Mouse (Mus musculus): Measurements from ENCODE around the gene Dnah11. TPM values are rescaled to one million over a fixed set of nuclear protein-coding genes. Genes with fewer than 3 reads are reported as not detected.
"Not testable (repeated sequence)": the region's sequence is repeated elsewhere in the genome, so short reads cannot be mapped to it uniquely, and the experiment has no call there.

Gene Dnah11
- total and polyA plus RNA-seq, 3 experiments: 0.11 to 0.77 TPM; not detected in 1

- H3K27ac ChIP-seq (ENCODE audit: control insufficient read depth, low read depth, low read length): no peak overlapping the region
- H3K9me3 ChIP-seq (replicated peaks; ENCODE audit: insufficient read depth, low read length): no peaks in the 10 kb centered on the region
- 0 out of 4 replicates have a peak, but pooled peaks cover 0 to 4% of the 10 kb centered on the region in 2 experiments for H3K4me1 ChIP-seq (ENCODE audit: control insufficient read depth in 1 of 2, insufficient read depth in 2 of 2, low read length in 2 of 2)
- H3K4me3 ChIP-seq (ENCODE audit: control insufficient read depth in 1 of 2, insufficient read depth in 1 of 2, low read depth in 2 of 2, low read length in 2 of 2): no peak overlapping the region
- no peak overlapping the region for H3K9ac ChIP-seq (ENCODE audit: control insufficient read depth, low read depth, low read length, poor library complexity, severe bottlenecking)
- no peak for TF ChIP-seq MEF2A (IDR thresholded peaks at IDR 0.05; ENCODE audit: extremely low read depth, insufficient replicate concordance, low read depth, low read length, poor library complexity, severe bottlenecking)
- TF ChIP-seq MAZ (IDR thresholded peaks at IDR 0.05; ENCODE audit: low read depth, low read length): no peak
- no peak for TF ChIP-seq BHLHE40 (IDR thresholded peaks at IDR 0.05; ENCODE audit: borderline replicate concordance, low read depth, low read length)
- no peak for TF ChIP-seq TAL1 (IDR thresholded peaks at IDR 0.05; ENCODE audit: low read length)
- no peak for TF ChIP-seq SIN3A (IDR thresholded peaks at IDR 0.05; ENCODE audit: low read length)
- no peak for TF ChIP-seq GABPA (IDR thresholded peaks at IDR 0.05; ENCODE audit: low read depth, low read length)
- TF ChIP-seq MAX (IDR thresholded peaks at IDR 0.05; ENCODE audit: low read length): no peak
- TF ChIP-seq MYC (IDR thresholded peaks at IDR 0.05; ENCODE audit: low read depth, low read length): no peak
- no peak for TF ChIP-seq MXI1 (IDR thresholded peaks at IDR 0.05; ENCODE audit: low read depth, low read length)
- TF ChIP-seq UBTF (IDR thresholded peaks at IDR 0.05; ENCODE audit: borderline replicate concordance, insufficient read depth, low read depth, low read length): no peak
- TF ChIP-seq NRF1 (IDR thresholded peaks at IDR 0.05; ENCODE audit: insufficient read depth, low read depth, low read length, poor library complexity, severe bottlenecking): no peak
- TF ChIP-seq POLR2AphosphoS2 (IDR thresholded peaks at IDR 0.05; ENCODE audit: low read length): no peak
- no peak for TF ChIP-seq CTCF (IDR thresholded peaks at IDR 0.05 in 2 of 3, conservative IDR thresholded peaks at IDR 0.05 in 1 of 3; ENCODE audit: control insufficient read depth in 1 of 3, insufficient read depth in 1 of 3, low read depth in 2 of 3, low read length in 3 of 3, poor library complexity in 1 of 3, severe bottlenecking in 1 of 3)
- TF ChIP-seq ZKSCAN1 (IDR thresholded peaks at IDR 0.05; ENCODE audit: low read depth, low read length): no peak
- TF ChIP-seq USF1 (IDR thresholded peaks at IDR 0.05; ENCODE audit: low read depth, low read length): no peak
- TF ChIP-seq ETS1 (IDR thresholded peaks at IDR 0.05; ENCODE audit: low read depth, low read length): no peak
- TF ChIP-seq TBP (IDR thresholded peaks at IDR 0.05; ENCODE audit: low read depth, low read length): no peak
- no peak for TF ChIP-seq ZMIZ1 (IDR thresholded peaks at IDR 0.05; ENCODE audit: low read depth, low read length)
- TF ChIP-seq KAT2A (conservative IDR thresholded peaks at IDR 0.05; ENCODE audit: low read depth, low read length): no peak
- H3K27me3 ChIP-seq (ENCODE audit: control insufficient read depth in 1 of 2, insufficient read depth in 2 of 2, low read length in 2 of 2): no peaks in the 10 kb centered on the region
- no peak for DNase-seq (ENCODE audit: low read depth, low spot score)
- H3K36me3 ChIP-seq (ENCODE audit: control insufficient read depth in 1 of 2, insufficient read depth in 2 of 2, low read length in 2 of 2): no peaks in the 10 kb centered on the region
- H3K79me2 ChIP-seq (ENCODE audit: control insufficient read depth, insufficient read depth, low read length, poor library complexity): no peaks in the 10 kb centered on the region
Measured at GRCm38 (mm10) chr12:117903671-117904070, 295.2 kb downstream of the Dnah11 start.

- H3K4me1 ChIP-seq (ENCODE audit: control insufficient read depth in 1 of 2, insufficient read depth in 2 of 2, low read length in 2 of 2); H3K27me3 ChIP-seq (ENCODE audit: control insufficient read depth in 1 of 2, insufficient read depth in 2 of 2, low read length in 2 of 2); H3K9ac ChIP-seq (ENCODE audit: control insufficient read depth, low read depth, low read length, poor library complexity, severe bottlenecking); H3K36me3 ChIP-seq (ENCODE audit: control insufficient read depth in 1 of 2, insufficient read depth in 2 of 2, low read length in 2 of 2); H3K4me3 ChIP-seq (ENCODE audit: control insufficient read depth in 1 of 2, insufficient read depth in 1 of 2, low read depth in 2 of 2, low read length in 2 of 2); H3K27ac ChIP-seq (ENCODE audit: control insufficient read depth, low read depth, low read length); H3K79me2 ChIP-seq (ENCODE audit: control insufficient read depth, insufficient read depth, low read length, poor library complexity); H3K9me3 ChIP-seq (replicated peaks; ENCODE audit: insufficient read depth, low read length); DNase-seq (ENCODE audit: low read depth, low spot score): not testable (repeated sequence)
Measured at GRCm38 (mm10) chr12:117901352-117901751, 297.5 kb downstream of the Dnah11 start.

DNA sequence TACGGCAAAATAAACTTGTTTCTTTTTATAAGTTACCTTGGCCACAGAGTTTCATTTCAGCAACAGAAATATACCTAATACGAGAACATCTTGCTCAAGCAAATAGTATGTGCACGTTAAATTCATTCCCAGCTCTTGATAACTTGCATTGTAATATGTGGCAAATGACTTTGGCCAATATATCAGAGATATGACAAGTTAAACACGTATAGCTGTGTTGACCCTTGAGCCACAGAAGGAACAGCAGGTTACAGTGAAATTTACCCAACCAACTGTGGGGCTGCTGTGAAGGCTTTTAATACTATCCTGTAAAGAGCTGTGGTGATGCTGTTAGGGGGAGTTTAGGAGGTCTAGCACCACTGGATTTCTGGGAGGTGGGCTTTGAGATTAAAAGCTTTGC, 298.0 kb downstream of the Dnah11 start:
- not testable (repeated sequence) for H3K4me1 ChIP-seq (ENCODE audit: control insufficient read depth in 1 of 2, insufficient read depth in 2 of 2, low read length in 2 of 2); H3K9ac ChIP-seq (ENCODE audit: control insufficient read depth, low read depth, low read length, poor library complexity, severe bottlenecking); H3K27ac ChIP-seq (ENCODE audit: control insufficient read depth, low read depth, low read length); DNase-seq (ENCODE audit: low read depth, low spot score); H3K27me3 ChIP-seq (ENCODE audit: control insufficient read depth in 1 of 2, insufficient read depth in 2 of 2, low read length in 2 of 2); H3K36me3 ChIP-seq (ENCODE audit: control insufficient read depth in 1 of 2, insufficient read depth in 2 of 2, low read length in 2 of 2); H3K79me2 ChIP-seq (ENCODE audit: control insufficient read depth, insufficient read depth, low read length, poor library complexity); H3K9me3 ChIP-seq (replicated peaks; ENCODE audit: insufficient read depth, low read length); H3K4me3 ChIP-seq (ENCODE audit: control insufficient read depth in 1 of 2, insufficient read depth in 1 of 2, low read depth in 2 of 2, low read length in 2 of 2)
